Mouse (Mus musculus) myocyte (in vitro differentiated cells): ENCODE results near the gene Wwox. TPM values are rescaled to one million over a fixed set of nuclear protein-coding genes. Genes with fewer than 3 reads are reported as not detected.

Source experiments
- H3K27me3 ChIP-seq: one replicate; pipeline ENCODE4 v1.6.1; 2011; ENCODE audit not compliant: control insufficient read depth, insufficient read depth, insufficient read length
- H3K36me3 ChIP-seq: one replicate; pipeline ENCODE4 v1.6.1; 2011; ENCODE audit not compliant: control insufficient read depth, insufficient read depth
- H3K4me2 ChIP-seq: one replicate; pipeline ENCODE4 v1.6.1; 2011; ENCODE audit warnings: low read depth, control low read depth
- H3K4me3 ChIP-seq: one replicate; pipeline ENCODE4 v1.5.1; 2011; ENCODE audit warnings: mild to moderate bottlenecking, control low read depth, moderate library complexity
- H3K79me2 ChIP-seq: one replicate; pipeline ENCODE4 v1.6.1; 2011; ENCODE audit not compliant: control insufficient read depth, insufficient read depth
- H3ac ChIP-seq: one replicate; pipeline ENCODE4 v1.6.1; 2011; ENCODE audit not compliant: control insufficient read depth, insufficient read length
- CEBPB ChIP-seq: IDR thresholded peaks from 2 replicates; pipeline ENCODE4 v1.6.1; 2011; ENCODE audit warnings: mild to moderate bottlenecking, moderate library complexity; ENCODE audit not compliant: poor library complexity, insufficient read depth, severe bottlenecking
- E2F4 ChIP-seq: IDR thresholded peaks from one replicate; pipeline ENCODE4 v1.6.1; 2011; ENCODE audit warnings: mild to moderate bottlenecking, control low read depth, moderate library complexity; ENCODE audit not compliant: insufficient read depth
- MAX ChIP-seq: IDR thresholded peaks from one replicate; pipeline ENCODE4 v1.6.1; 2011; ENCODE audit warnings: low read depth, mild to moderate bottlenecking, control low read depth
- MYOD1 ChIP-seq, 3 experiments: IDR thresholded peaks; one replicate each; pipeline ENCODE4 v1.6.1; 2011; ENCODE audit warnings: control low read depth in 2 of 3, low read depth in 2 of 3, mild to moderate bottlenecking in 2 of 3, moderate library complexity in 1 of 3; ENCODE audit not compliant: insufficient read length in 2 of 3, control insufficient read depth in 1 of 3
- MYOG ChIP-seq, 3 experiments: IDR thresholded peaks; one replicate each; pipeline ENCODE4 v1.6.1; 2011; ENCODE audit warnings: control low read depth in 2 of 3, low read depth in 2 of 3, mild to moderate bottlenecking in 2 of 3; ENCODE audit not compliant: insufficient read length in 2 of 3, control insufficient read depth in 1 of 3, insufficient read depth in 1 of 3
- POLR2A ChIP-seq: IDR thresholded peaks from one replicate; pipeline ENCODE4 v1.6.1; 2011; ENCODE audit warnings: low read depth, mild to moderate bottlenecking, control low read depth, moderate library complexity; ENCODE audit not compliant: insufficient read length
- POLR2AphosphoS2 ChIP-seq: IDR thresholded peaks from one replicate; pipeline ENCODE4 v1.6.1; 2011; ENCODE audit warnings: low read depth, control low read depth; ENCODE audit not compliant: insufficient read length
- REST ChIP-seq: IDR thresholded peaks from one replicate; pipeline ENCODE4 v1.6.1; 2011; ENCODE audit warnings: mild to moderate bottlenecking, control low read depth, moderate library complexity; ENCODE audit not compliant: insufficient read depth, insufficient read length
- SRF ChIP-seq: IDR thresholded peaks from one replicate; pipeline ENCODE4 v1.6.1; 2011; ENCODE audit warnings: low read depth; ENCODE audit not compliant: control insufficient read depth, insufficient read length
- TCF12 ChIP-seq: IDR thresholded peaks from one replicate; pipeline ENCODE4 v1.6.1; 2011; ENCODE audit warnings: mild to moderate bottlenecking, control low read depth; ENCODE audit not compliant: poor library complexity, insufficient read depth, severe bottlenecking
- TCF3 ChIP-seq: IDR thresholded peaks from one replicate; pipeline ENCODE4 v1.6.1; 2011; ENCODE audit warnings: low read depth, control low read depth; ENCODE audit not compliant: insufficient read length
- USF1 ChIP-seq: IDR thresholded peaks from one replicate; pipeline ENCODE4 v1.6.1; 2011; ENCODE audit warnings: low read depth, mild to moderate bottlenecking, control low read depth, moderate library complexity
- polyA plus RNA-seq: library from polyadenylated mRNA; unstranded; fragments of >200 nt; fragmentation: generic; extraction: Trizol; gene quantifications from one replicate; pipeline ENCODE4 v1.2.1, GENCODE M21; 2012; ENCODE audit warnings: missing spikeins

Wwox gene
- polyA plus RNA-seq, 1 experiment, result 8.6 TPM

DNA sequence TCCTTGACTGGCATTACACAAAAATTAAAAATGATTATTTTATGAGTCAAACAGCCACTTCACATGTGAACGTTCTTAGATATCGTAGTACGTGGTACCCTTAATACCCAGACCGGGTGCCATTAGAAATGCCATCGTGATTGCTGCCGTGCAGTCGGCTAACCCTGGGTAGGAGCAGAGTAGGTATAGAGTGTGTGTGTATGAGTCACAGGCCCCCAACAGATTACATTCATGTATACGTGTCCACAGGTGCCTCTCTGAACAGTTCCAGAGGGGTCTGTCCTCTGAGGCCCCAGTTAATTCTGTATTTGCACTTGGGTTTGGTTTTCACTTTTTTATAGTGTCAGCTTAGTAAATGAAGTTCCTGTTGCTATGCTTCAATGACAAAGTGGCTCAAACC lies 12.8 kb downstream of the Wwox start:
- no peak overlapping the region for H3K4me3 ChIP-seq
- no peak overlapping the region for H3K4me2 ChIP-seq
- H3ac ChIP-seq, result no peak overlapping the region
- H3K79me2 ChIP-seq, result no peaks in the 10 kb centered on the region
- H3K27me3 ChIP-seq, result no peaks in the 10 kb centered on the region
- H3K36me3 ChIP-seq, result no peaks in the 10 kb centered on the region
- TF ChIP-seq MYOG (IDR thresholded peaks at IDR 0.05; ENCODE audit: control insufficient read depth in 1 of 3, insufficient read depth in 1 of 3, insufficient read length in 2 of 3, low read depth in 2 of 3), result no peak
- no peak for TF ChIP-seq MAX
- no peak for TF ChIP-seq USF1
- TF ChIP-seq MYOD1 (IDR thresholded peaks at IDR 0.05; ENCODE audit: control insufficient read depth in 1 of 3, insufficient read length in 2 of 3, low read depth in 2 of 3), result no peak
- TF ChIP-seq SRF, result no peak
- no peak for TF ChIP-seq TCF12
- no peak for TF ChIP-seq TCF3
- no peak for TF ChIP-seq E2F4
- no peak for TF ChIP-seq REST
- TF ChIP-seq CEBPB, result no peak
- no peak for TF ChIP-seq POLR2AphosphoS2
- TF ChIP-seq POLR2A, result no peak

DNA sequence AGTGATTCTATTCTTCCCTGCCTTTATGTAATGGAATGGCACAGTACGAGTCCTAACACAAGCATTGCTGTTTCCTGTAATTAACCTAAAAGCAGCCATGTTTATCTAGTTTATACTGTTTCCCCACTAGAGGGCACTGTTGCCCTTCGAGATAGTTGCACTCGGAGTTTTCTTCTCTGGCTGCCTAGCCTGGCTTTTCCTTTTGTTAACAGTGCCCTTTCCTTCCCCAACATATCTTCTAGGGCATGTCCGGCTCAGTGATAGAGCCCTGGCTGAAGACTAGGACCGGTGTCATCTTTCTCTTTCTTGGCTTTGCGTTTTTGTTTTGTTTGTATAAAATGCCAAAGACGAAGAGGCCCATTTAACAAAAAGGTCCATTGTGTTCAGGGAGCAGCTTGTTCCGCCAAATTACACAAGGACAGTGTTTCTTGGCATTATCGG lies 13.3 kb downstream of the Wwox start:
- no peak overlapping the region for H3ac ChIP-seq
- no peak overlapping the region for H3K4me3 ChIP-seq
- no peaks in the 10 kb centered on the region for H3K36me3 ChIP-seq
- TF ChIP-seq SRF (no peak), TCF3 (no peak), MAX (no peak), MYOG (IDR thresholded peaks at IDR 0.05; ENCODE audit: control insufficient read depth in 1 of 3, insufficient read depth in 1 of 3, insufficient read length in 2 of 3, low read depth in 2 of 3) (no peak), REST (no peak), CEBPB (no peak), USF1 (no peak)
- H3K4me2 ChIP-seq, result no peak overlapping the region
- H3K27me3 ChIP-seq, result no peaks in the 10 kb centered on the region
- H3K79me2 ChIP-seq, result no peaks in the 10 kb centered on the region

DNA sequence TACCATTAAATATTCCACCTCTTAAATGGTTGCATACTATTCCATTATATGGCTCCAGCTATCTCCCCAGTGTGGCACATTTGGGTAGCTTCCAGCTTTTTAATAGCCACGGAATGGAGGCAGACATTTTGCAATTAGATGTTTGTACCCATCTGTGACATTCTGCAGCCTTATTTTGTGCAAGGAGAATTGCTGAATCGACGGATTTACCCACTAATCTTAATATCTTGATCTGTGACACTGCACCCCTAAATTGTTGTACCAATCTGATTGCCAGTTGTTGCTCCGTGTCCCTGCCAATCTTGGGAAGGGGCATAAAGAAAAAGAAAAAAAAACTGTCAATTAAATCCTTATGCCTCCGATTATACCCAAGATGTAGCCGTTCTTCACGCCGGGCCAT lies 15.8 kb downstream of the Wwox start:
- no peaks in the 10 kb centered on the region for H3K27me3 ChIP-seq
- H3K36me3 ChIP-seq, result no peaks in the 10 kb centered on the region
- no peak overlapping the region for H3K4me3 ChIP-seq
- no peak overlapping the region for H3ac ChIP-seq
- TF ChIP-seq TCF12, result no peak
- TF ChIP-seq TCF3, result no peak
- TF ChIP-seq MAX, result no peak
- TF ChIP-seq POLR2AphosphoS2, result no peak
- TF ChIP-seq USF1, result no peak
- TF ChIP-seq CEBPB, result no peak
- no peak for TF ChIP-seq MYOG (IDR thresholded peaks at IDR 0.05; ENCODE audit: control insufficient read depth in 1 of 3, insufficient read depth in 1 of 3, insufficient read length in 2 of 3, low read depth in 2 of 3)
- TF ChIP-seq REST, result no peak
- TF ChIP-seq POLR2A, result no peak
- TF ChIP-seq SRF, result no peak
- TF ChIP-seq E2F4, result no peak
- no peak for TF ChIP-seq MYOD1 (IDR thresholded peaks at IDR 0.05; ENCODE audit: control insufficient read depth in 1 of 3, insufficient read length in 2 of 3, low read depth in 2 of 3)
- no peaks in the 10 kb centered on the region for H3K79me2 ChIP-seq
- no peak overlapping the region for H3K4me2 ChIP-seq

DNA sequence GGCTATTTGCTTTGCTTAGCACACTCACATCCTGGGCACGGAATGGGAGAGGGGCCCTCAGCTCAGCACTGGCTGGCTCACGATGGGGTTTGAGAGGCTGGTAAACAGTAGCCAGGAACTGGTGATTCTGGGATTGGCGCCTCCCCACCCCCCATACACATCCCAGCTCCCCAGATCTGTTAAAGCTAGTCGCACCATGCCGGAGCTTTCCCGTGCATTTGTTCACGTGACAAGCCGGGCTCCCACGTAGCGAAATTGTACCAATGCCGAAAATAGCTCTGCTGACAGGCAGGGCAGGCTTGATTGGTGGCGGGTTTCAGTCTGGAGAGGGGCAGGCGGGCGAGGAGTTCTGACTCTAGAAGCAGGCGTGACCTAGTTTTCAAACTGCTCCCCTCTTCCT lies 16.5 kb downstream of the Wwox start:
- Histone ChIP-seq H3K27me3 (no peaks in the 10 kb centered on the region), H3K4me3 (no peak overlapping the region), H3ac (no peak overlapping the region), H3K79me2 (no peaks in the 10 kb centered on the region), H3K4me2 (no peak overlapping the region), H3K36me3 (no peaks in the 10 kb centered on the region)
- TF ChIP-seq E2F4, result no peak
- TF ChIP-seq TCF3, result no peak
- TF ChIP-seq SRF, result no peak
- no peak for TF ChIP-seq TCF12
- no peak for TF ChIP-seq USF1
- no peak for TF ChIP-seq POLR2A
- no peak for TF ChIP-seq MYOG (IDR thresholded peaks at IDR 0.05; ENCODE audit: control insufficient read depth in 1 of 3, insufficient read depth in 1 of 3, insufficient read length in 2 of 3, low read depth in 2 of 3)
- TF ChIP-seq REST, result no peak
- TF ChIP-seq CEBPB, result no peak
- TF ChIP-seq MYOD1 (IDR thresholded peaks at IDR 0.05; ENCODE audit: control insufficient read depth in 1 of 3, insufficient read length in 2 of 3, low read depth in 2 of 3), result no peak
- no peak for TF ChIP-seq MAX
- no peak for TF ChIP-seq POLR2AphosphoS2
